Mouse (Mus musculus): ENCODE results near the gene Borcs5. TPM values are rescaled to one million over a fixed set of nuclear protein-coding genes. Genes with fewer than 3 reads are reported as not detected.

The Borcs5 gene
- polyA plus RNA-seq, 1 experiment, result 4.8 TPM

DNA sequence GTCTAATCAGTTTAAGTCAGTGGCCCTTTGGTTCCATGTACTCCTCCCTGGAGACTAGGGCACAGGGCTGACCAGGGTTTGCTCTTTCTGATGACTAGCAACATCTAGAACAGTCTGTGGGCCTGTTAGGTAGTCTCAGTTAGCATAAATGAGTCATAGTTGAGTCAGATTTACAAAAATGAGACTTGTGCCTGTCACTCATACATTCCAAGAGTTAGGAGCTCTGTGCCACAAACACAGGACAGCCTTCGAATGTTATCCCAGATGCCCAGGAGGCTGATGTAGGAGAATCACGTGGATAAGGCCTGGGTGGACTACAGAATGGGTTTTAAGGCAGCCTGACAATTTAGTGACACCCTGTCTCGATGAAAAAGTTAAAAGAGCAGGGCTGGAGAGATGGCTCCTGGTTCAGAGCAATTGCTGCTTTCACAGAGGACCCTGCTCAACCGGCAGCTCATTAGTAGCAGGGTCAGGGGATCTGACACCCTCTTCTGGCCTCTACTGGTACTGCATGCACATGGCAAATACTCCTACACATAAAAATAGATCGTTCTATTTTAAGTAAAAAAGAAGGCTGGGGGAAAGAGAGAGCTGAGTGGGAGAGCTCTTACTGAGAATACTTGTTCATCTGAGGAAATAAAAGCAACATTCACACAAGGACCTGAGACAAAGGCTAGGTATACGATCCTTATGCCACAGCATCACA lies 18.3 kb upstream of the Borcs5 start:
- H3K4me3 ChIP-seq (ENCODE audit: low read depth, low read length), result no peak overlapping the region
- H3K27ac ChIP-seq (ENCODE audit: insufficient read depth, low read length), result no peak overlapping the region
- no peak overlapping the region for H3K9ac ChIP-seq (ENCODE audit: low read depth, poor library complexity, severe bottlenecking)
- no peaks in the 10 kb centered on the region for H3K27me3 ChIP-seq (ENCODE audit: control insufficient read depth, insufficient read depth, low read length, poor library complexity, severe bottlenecking)
- H3K9me3 ChIP-seq (replicated peaks; ENCODE audit: control insufficient read depth, insufficient read depth, low read length, poor library complexity, severe bottlenecking), result no peaks in the 10 kb centered on the region
- H3K4me1 ChIP-seq (ENCODE audit: control insufficient read depth, insufficient read depth, low read length), result no peaks in the 10 kb centered on the region
- H3K36me3 ChIP-seq (ENCODE audit: control insufficient read depth, insufficient read depth, low read length, poor library complexity, severe bottlenecking), result no peaks in the 10 kb centered on the region
- TF ChIP-seq CTCF (IDR thresholded peaks at IDR 0.05; ENCODE audit: low read depth, low read length) (peak; percentile 53), POLR2A (IDR thresholded peaks at IDR 0.05; ENCODE audit: insufficient read depth, low read length) (no peak)

DNA sequence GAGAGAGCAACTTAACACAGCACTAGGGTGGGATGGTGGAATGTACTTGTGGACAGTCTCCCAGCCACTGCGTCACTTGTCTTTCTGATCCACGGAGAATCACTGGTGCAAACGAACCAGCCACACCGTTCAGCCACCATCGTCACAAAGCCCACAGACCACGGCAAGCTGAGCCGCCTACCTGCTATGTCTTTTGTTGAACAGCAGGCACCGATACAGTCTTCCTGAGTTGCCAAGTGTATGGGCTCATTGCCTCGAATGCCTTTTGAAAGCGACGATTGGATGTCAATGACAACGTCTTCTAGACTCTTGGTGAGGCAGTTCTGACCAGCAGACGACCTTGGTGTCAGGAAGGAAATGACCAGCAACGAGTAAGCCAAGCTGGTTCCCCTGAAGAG lies 17.8 kb upstream of the Borcs5 start:
- Histone ChIP-seq H3K4me1 (ENCODE audit: control insufficient read depth, insufficient read depth, low read length) (no peaks in the 10 kb centered on the region), H3K4me3 (ENCODE audit: low read depth, low read length) (no peak overlapping the region), H3K9ac (ENCODE audit: low read depth, poor library complexity, severe bottlenecking) (no peak overlapping the region), H3K36me3 (ENCODE audit: control insufficient read depth, insufficient read depth, low read length, poor library complexity, severe bottlenecking) (no peaks in the 10 kb centered on the region), H3K27ac (ENCODE audit: insufficient read depth, low read length) (no peak overlapping the region), H3K27me3 (ENCODE audit: control insufficient read depth, insufficient read depth, low read length, poor library complexity, severe bottlenecking) (no peaks in the 10 kb centered on the region), H3K9me3 (replicated peaks; ENCODE audit: control insufficient read depth, insufficient read depth, low read length, poor library complexity, severe bottlenecking) (no peaks in the 10 kb centered on the region)
- no peak for TF ChIP-seq POLR2A (IDR thresholded peaks at IDR 0.05; ENCODE audit: insufficient read depth, low read length)
- TF ChIP-seq EP300 (IDR thresholded peaks at IDR 0.05; ENCODE audit: insufficient read depth, low read depth, low read length), result no peak
- no peak for TF ChIP-seq CTCF (IDR thresholded peaks at IDR 0.05; ENCODE audit: low read depth, low read length)

DNA sequence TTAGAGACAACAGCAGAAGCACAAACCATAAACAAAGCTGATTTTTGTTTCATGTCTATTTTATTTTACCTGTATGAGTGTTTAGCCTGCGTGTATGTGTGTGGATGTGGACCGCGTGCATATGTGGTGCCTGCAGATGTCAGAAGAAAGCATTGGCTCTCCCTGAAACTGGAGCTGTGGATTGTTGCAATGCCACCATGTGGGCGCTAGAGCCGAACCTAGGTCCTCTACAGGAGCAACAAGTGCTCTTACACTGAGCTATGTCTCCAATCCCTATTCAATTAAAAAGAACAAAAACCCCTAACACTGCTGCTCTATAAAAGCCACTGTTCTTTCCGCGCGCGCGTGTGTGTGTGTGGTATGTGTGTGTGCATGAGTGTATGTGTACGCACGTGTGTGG lies 13.9 kb upstream of the Borcs5 start:
- no peak overlapping the region for H3K9ac ChIP-seq (ENCODE audit: low read depth, poor library complexity, severe bottlenecking)
- no peak overlapping the region for H3K27ac ChIP-seq (ENCODE audit: insufficient read depth, low read length)
- no peaks in the 10 kb centered on the region for H3K27me3 ChIP-seq (ENCODE audit: control insufficient read depth, insufficient read depth, low read length, poor library complexity, severe bottlenecking)
- H3K4me1 ChIP-seq (ENCODE audit: control insufficient read depth, insufficient read depth, low read length), result no peaks in the 10 kb centered on the region
- no peak overlapping the region for H3K4me3 ChIP-seq (ENCODE audit: low read depth, low read length)
- TF ChIP-seq CTCF (IDR thresholded peaks at IDR 0.05; ENCODE audit: low read depth, low read length) (peak; percentile 19), EP300 (IDR thresholded peaks at IDR 0.05; ENCODE audit: insufficient read depth, low read depth, low read length) (no peak)
- H3K36me3 ChIP-seq (ENCODE audit: control insufficient read depth, insufficient read depth, low read length, poor library complexity, severe bottlenecking), result no peaks in the 10 kb centered on the region
- no peaks in the 10 kb centered on the region for H3K9me3 ChIP-seq (replicated peaks; ENCODE audit: control insufficient read depth, insufficient read depth, low read length, poor library complexity, severe bottlenecking)

DNA sequence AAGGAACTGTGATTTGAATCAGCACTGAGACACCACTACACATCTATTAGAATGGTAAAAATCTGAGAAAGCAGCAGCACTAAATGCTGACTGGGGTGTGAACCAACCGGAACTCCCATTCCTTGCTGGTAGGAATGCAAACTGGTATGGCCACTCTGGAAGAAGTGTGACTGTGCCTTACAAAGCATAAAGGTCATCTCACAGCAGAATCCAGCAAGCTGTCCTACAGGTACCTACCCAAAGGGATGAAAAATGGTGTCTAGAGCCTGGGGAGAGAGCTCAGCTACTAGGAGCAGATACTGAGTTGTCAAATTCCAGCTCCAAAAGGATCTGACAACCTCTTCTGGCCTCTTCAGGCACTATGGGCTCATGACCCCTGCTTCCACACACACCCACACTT lies 12.7 kb upstream of the Borcs5 start:
- TF ChIP-seq EP300 (IDR thresholded peaks at IDR 0.05; ENCODE audit: insufficient read depth, low read depth, low read length), result no peak
- TF ChIP-seq CTCF (IDR thresholded peaks at IDR 0.05; ENCODE audit: low read depth, low read length), result no peak
- no peak for TF ChIP-seq POLR2A (IDR thresholded peaks at IDR 0.05; ENCODE audit: insufficient read depth, low read length)
- H3K9me3 ChIP-seq (replicated peaks; ENCODE audit: control insufficient read depth, insufficient read depth, low read length, poor library complexity, severe bottlenecking), result no peaks in the 10 kb centered on the region

GRCm38 (mm10) chr6:134630447-134630846 lies 8.9 kb upstream of the Borcs5 start:
- Histone ChIP-seq H3K36me3 (ENCODE audit: control insufficient read depth, insufficient read depth, low read length, poor library complexity, severe bottlenecking) (no peaks in the 10 kb centered on the region), H3K27me3 (ENCODE audit: control insufficient read depth, insufficient read depth, low read length, poor library complexity, severe bottlenecking) (no peaks in the 10 kb centered on the region)
- TF ChIP-seq EP300 (IDR thresholded peaks at IDR 0.05; ENCODE audit: insufficient read depth, low read depth, low read length) (no peak), POLR2A (IDR thresholded peaks at IDR 0.05; ENCODE audit: insufficient read depth, low read length) (no peak), CTCF (IDR thresholded peaks at IDR 0.05; ENCODE audit: low read depth, low read length) (no peak)

More for the DNA sequence above, 12.7 kb upstream of the Borcs5 start:
- H3K27ac ChIP-seq (ENCODE audit: insufficient read depth, low read length), result no peak overlapping the region
- no peaks in the 10 kb centered on the region for H3K4me1 ChIP-seq (ENCODE audit: control insufficient read depth, insufficient read depth, low read length)
- H3K36me3 ChIP-seq (ENCODE audit: control insufficient read depth, insufficient read depth, low read length, poor library complexity, severe bottlenecking), result no peaks in the 10 kb centered on the region
- no peak overlapping the region for H3K9ac ChIP-seq (ENCODE audit: low read depth, poor library complexity, severe bottlenecking)
- H3K4me3 ChIP-seq (ENCODE audit: low read depth, low read length), result no peak overlapping the region
- H3K27me3 ChIP-seq (ENCODE audit: control insufficient read depth, insufficient read depth, low read length, poor library complexity, severe bottlenecking), result no peaks in the 10 kb centered on the region

DNA sequence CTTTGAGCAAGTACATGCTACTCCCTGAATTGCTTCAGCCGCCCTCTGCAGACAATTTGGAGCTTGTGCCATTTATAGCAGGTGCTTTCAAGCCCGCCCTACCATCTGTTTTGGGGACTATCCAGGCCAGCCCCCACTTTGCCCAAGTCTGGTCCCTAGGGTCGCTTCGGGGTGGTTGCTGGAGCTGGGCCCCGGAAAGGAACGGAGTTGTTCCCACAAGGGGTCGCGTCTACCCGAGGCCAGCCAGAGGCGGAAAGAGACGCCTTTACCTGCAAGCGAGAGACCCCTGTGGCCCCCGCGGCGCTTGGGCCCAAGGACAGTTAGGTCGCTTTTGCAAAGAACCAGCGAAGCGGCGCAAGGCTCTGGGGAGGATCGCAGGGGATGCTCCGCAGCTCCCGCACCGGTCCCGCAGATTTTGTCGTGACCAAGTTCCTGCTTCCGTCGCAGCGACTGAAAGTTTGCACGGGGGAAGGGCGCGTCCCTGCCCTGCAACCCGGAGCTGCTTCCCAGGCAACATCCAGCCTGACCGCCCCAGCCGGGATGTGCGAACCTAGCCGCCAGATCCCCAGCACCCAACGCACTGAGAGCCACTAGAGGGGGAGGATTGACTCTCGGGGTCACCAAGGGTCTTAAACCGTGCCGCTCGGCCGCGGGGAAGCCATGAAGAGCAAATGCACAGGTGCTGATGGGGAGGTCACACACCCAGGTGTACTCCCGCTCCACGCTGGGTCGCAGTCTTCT lies 7.2 kb upstream of the Borcs5 start, which contains the start of gene Mansc1:
Mansc1 (minus strand) TSS at position 542 of the 741 bp plus-strand sequence.
- Histone ChIP-seq H3K27me3 (ENCODE audit: control insufficient read depth, insufficient read depth, low read length, poor library complexity, severe bottlenecking) (no peaks in the 10 kb centered on the region), H3K27ac (ENCODE audit: insufficient read depth, low read length) (no peak within 1 kb of the TSS), H3K9ac (ENCODE audit: low read depth, poor library complexity, severe bottlenecking) (peak within 1 kb of the TSS; percentile 31), H3K9me3 (replicated peaks; ENCODE audit: control insufficient read depth, insufficient read depth, low read length, poor library complexity, severe bottlenecking) (no peaks in the 10 kb centered on the region), H3K4me3 (ENCODE audit: low read depth, low read length) (peak within 1 kb of the TSS; percentile 67), H3K36me3 (ENCODE audit: control insufficient read depth, insufficient read depth, low read length, poor library complexity, severe bottlenecking) (no peaks in the 10 kb centered on the region), H3K4me1 (ENCODE audit: control insufficient read depth, insufficient read depth, low read length) (no peaks in the 10 kb centered on the region)
- no peak for TF ChIP-seq POLR2A (IDR thresholded peaks at IDR 0.05; ENCODE audit: insufficient read depth, low read length)
- TF ChIP-seq EP300 (IDR thresholded peaks at IDR 0.05; ENCODE audit: insufficient read depth, low read depth, low read length), result no peak
- TF ChIP-seq CTCF (IDR thresholded peaks at IDR 0.05; ENCODE audit: low read depth, low read length), result no peak

More at GRCm38 (mm10) chr6:134630447-134630846, 8.9 kb upstream of the Borcs5 start:
- H3K9me3 ChIP-seq (replicated peaks; ENCODE audit: control insufficient read depth, insufficient read depth, low read length, poor library complexity, severe bottlenecking), result no peaks in the 10 kb centered on the region
- H3K4me3 ChIP-seq (ENCODE audit: low read depth, low read length), result no peak overlapping the region
- no peak overlapping the region for H3K27ac ChIP-seq (ENCODE audit: insufficient read depth, low read length)
- no peak overlapping the region for H3K9ac ChIP-seq (ENCODE audit: low read depth, poor library complexity, severe bottlenecking)
- no peaks in the 10 kb centered on the region for H3K4me1 ChIP-seq (ENCODE audit: control insufficient read depth, insufficient read depth, low read length)
